Mouse (Mus musculus): ENCODE data around the gene Pacsin2. TPM values are rescaled to one million over a fixed set of nuclear protein-coding genes. Genes with fewer than 3 reads are reported as not detected.

Pacsin2 gene
- polyA plus RNA-seq, 1 experiment from 2014 or later, result 76.4 TPM

- 0 out of 2 replicates have a peak overlapping the region, but pooled peaks have one; percentile 9 for H3K27ac ChIP-seq (ENCODE audit: low read length)
These were observed 8.8 kb downstream of the Pacsin2 start for GRCm38 (mm10) chr15:83455637-83456036.

GRCm38 (mm10) chr15:83455034-83455433 is 9.4 kb downstream of the Pacsin2 start:
- H3K36me3 ChIP-seq (ENCODE audit: control insufficient read depth, insufficient read depth, low read length), result no peaks in the 10 kb centered on the region
- ATAC-seq, result peak; percentile 17; the same call in 1 of the 2 replicates
- H3K4me2 ChIP-seq (ENCODE audit: low read depth, low read length), result no peak overlapping the region
- peak overlapping the region; percentile 65; the same call in 1 of the 2 replicates for H3K27ac ChIP-seq (ENCODE audit: low read length)
- H3K4me1 ChIP-seq (ENCODE audit: control insufficient read depth, insufficient read depth, low read length), result peaks cover 42% of the 10 kb centered on the region
- no peak overlapping the region for H3K9ac ChIP-seq (ENCODE audit: low read depth, low read length)
- WGBS, result 58% methylated on average over 3 of the region's 3 CpGs
- no peaks in the 10 kb centered on the region for H3K27me3 ChIP-seq (replicated peaks; ENCODE audit: control insufficient read depth, insufficient read depth, low read length)
- no peak overlapping the region for H3K4me3 ChIP-seq (ENCODE audit: low read length)
- H3K9me3 ChIP-seq (ENCODE audit: control insufficient read depth, low read length), result no peaks in the 10 kb centered on the region

More at GRCm38 (mm10) chr15:83455637-83456036, 8.8 kb downstream of the Pacsin2 start:
- no peaks in the 10 kb centered on the region for H3K36me3 ChIP-seq (ENCODE audit: control insufficient read depth, insufficient read depth, low read length)
- H3K9me3 ChIP-seq (ENCODE audit: control insufficient read depth, low read length), result no peaks in the 10 kb centered on the region
- H3K9ac ChIP-seq (ENCODE audit: low read depth, low read length), result no peak overlapping the region
- no peaks in the 10 kb centered on the region for H3K27me3 ChIP-seq (replicated peaks; ENCODE audit: control insufficient read depth, insufficient read depth, low read length)
- WGBS, result 90% methylated on average over 5 of the region's 5 CpGs
- no peak for ATAC-seq
- no peak overlapping the region for H3K4me3 ChIP-seq (ENCODE audit: low read length)
- no peak overlapping the region for H3K4me2 ChIP-seq (ENCODE audit: low read depth, low read length)
- H3K4me1 ChIP-seq (ENCODE audit: control insufficient read depth, insufficient read depth, low read length), result peaks cover 40% of the 10 kb centered on the region

- Histone ChIP-seq H3K36me3 (ENCODE audit: control insufficient read depth, insufficient read depth, low read length) (no peaks in the 10 kb centered on the region), H3K4me2 (ENCODE audit: low read depth, low read length) (no peak overlapping the region), H3K27ac (ENCODE audit: low read length) (no peak overlapping the region), H3K9ac (ENCODE audit: low read depth, low read length) (no peak overlapping the region), H3K27me3 (replicated peaks; ENCODE audit: control insufficient read depth, insufficient read depth, low read length) (no peaks in the 10 kb centered on the region), H3K4me1 (ENCODE audit: control insufficient read depth, insufficient read depth, low read length) (peaks cover 45% of the 10 kb centered on the region), H3K4me3 (ENCODE audit: low read length) (no peak overlapping the region), H3K9me3 (ENCODE audit: control insufficient read depth, low read length) (no peaks in the 10 kb centered on the region)
- no peak for ATAC-seq
- 83% methylated on average over 7 of the region's 7 CpGs for WGBS
These were observed 10.0 kb downstream of the Pacsin2 start for GRCm38 (mm10) chr15:83454419-83454818.

DNA sequence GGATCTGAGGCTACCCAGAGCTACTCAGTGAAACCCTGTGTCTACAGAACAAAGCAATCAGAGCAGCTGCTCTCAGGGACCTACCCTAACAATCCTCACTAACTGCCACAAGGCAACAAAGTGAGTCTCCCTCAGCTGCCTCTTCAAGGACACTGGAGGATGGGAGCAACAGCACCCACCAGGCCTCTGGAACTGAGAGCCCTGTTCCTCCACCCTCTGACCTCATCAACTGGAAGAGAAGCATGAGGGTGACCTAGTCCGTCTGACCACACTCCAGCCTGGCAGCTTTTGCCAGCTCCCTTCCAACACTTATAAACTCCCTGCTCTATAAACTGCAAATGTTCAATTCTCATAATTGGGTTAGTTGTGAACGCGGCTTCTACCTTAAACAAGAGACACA is 10.5 kb downstream of the Pacsin2 start:
- no peak for ATAC-seq
- no peak overlapping the region for H3K4me3 ChIP-seq (ENCODE audit: low read length)
- H3K36me3 ChIP-seq (ENCODE audit: control insufficient read depth, insufficient read depth, low read length), result no peaks in the 10 kb centered on the region
- WGBS, result 78% methylated on average over 3 of the region's 3 CpGs
- no peak overlapping the region for H3K4me2 ChIP-seq (ENCODE audit: low read depth, low read length)
- no peaks in the 10 kb centered on the region for H3K9me3 ChIP-seq (ENCODE audit: control insufficient read depth, low read length)
- peaks cover 46% of the 10 kb centered on the region for H3K4me1 ChIP-seq (ENCODE audit: control insufficient read depth, insufficient read depth, low read length)
- no peak overlapping the region for H3K27ac ChIP-seq (ENCODE audit: low read length)
- no peaks in the 10 kb centered on the region for H3K27me3 ChIP-seq (replicated peaks; ENCODE audit: control insufficient read depth, insufficient read depth, low read length)
- H3K9ac ChIP-seq (ENCODE audit: low read depth, low read length), result no peak overlapping the region

- ATAC-seq, result peak; percentile 31; the same call in 1 of the 2 replicates
- 65% methylated on average over 7 of the region's 7 CpGs for WGBS
- H3K4me1 ChIP-seq (ENCODE audit: control insufficient read depth, insufficient read depth, low read length), result peaks cover 59% of the 10 kb centered on the region
These were observed 12.1 kb downstream of the Pacsin2 start for GRCm38 (mm10) chr15:83452219-83452760.

GRCm38 (mm10) chr15:83451621-83452210 is 12.7 kb downstream of the Pacsin2 start:
- H3K4me3 ChIP-seq (ENCODE audit: low read length), result no peak overlapping the region
- 48% methylated on average over 7 of the region's 7 CpGs for WGBS
- H3K36me3 ChIP-seq (ENCODE audit: control insufficient read depth, insufficient read depth, low read length), result no peaks in the 10 kb centered on the region
- no peaks in the 10 kb centered on the region for H3K27me3 ChIP-seq (replicated peaks; ENCODE audit: control insufficient read depth, insufficient read depth, low read length)
- peak; percentile 64 for ATAC-seq
- H3K27ac ChIP-seq (ENCODE audit: low read length), result peak overlapping the region; percentile 86
- peak overlapping the region; percentile 40 for H3K4me2 ChIP-seq (ENCODE audit: low read depth, low read length)
- no peaks in the 10 kb centered on the region for H3K9me3 ChIP-seq (ENCODE audit: control insufficient read depth, low read length)
- H3K4me1 ChIP-seq (ENCODE audit: control insufficient read depth, insufficient read depth, low read length), result peaks cover 63% of the 10 kb centered on the region
- H3K9ac ChIP-seq (ENCODE audit: low read depth, low read length), result no peak overlapping the region

More at GRCm38 (mm10) chr15:83452219-83452760, 12.1 kb downstream of the Pacsin2 start:
- Histone ChIP-seq H3K4me3 (ENCODE audit: low read length) (no peak overlapping the region), H3K27me3 (replicated peaks; ENCODE audit: control insufficient read depth, insufficient read depth, low read length) (no peaks in the 10 kb centered on the region), H3K9ac (ENCODE audit: low read depth, low read length) (no peak overlapping the region), H3K4me2 (ENCODE audit: low read depth, low read length) (peak overlapping the region; percentile 40), H3K36me3 (ENCODE audit: control insufficient read depth, insufficient read depth, low read length) (no peaks in the 10 kb centered on the region), H3K9me3 (ENCODE audit: control insufficient read depth, low read length) (no peaks in the 10 kb centered on the region), H3K27ac (ENCODE audit: low read length) (peak overlapping the region; percentile 86)

DNA sequence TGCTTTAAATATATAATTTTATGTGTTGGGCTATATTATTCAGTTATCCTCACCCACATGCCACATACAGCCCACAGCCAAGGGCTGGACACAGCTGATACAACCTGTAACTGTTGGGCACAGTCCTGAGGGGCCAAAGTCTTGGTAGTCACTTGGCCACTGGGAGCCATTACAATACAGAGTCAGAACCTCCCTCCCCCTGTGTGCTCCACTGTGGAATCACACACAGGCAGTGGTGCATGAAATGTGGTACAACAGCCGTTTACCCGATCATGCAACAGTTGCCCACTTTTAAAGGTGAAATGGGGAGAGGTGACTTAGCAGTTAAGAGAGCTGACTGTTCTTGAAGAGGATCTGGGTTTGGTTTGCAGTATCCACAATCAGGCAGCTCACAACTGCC is 14.4 kb downstream of the Pacsin2 start:
- no peak overlapping the region for H3K4me2 ChIP-seq (ENCODE audit: low read depth, low read length)
- H3K9me3 ChIP-seq (ENCODE audit: control insufficient read depth, low read length), result no peaks in the 10 kb centered on the region
- peaks cover 73% of the 10 kb centered on the region for H3K4me1 ChIP-seq (ENCODE audit: control insufficient read depth, insufficient read depth, low read length)
- ATAC-seq, result no peak
- WGBS, result 93% methylated on average over 2 of the region's 2 CpGs
- H3K4me3 ChIP-seq (ENCODE audit: low read length), result no peak overlapping the region
- no peak overlapping the region for H3K27ac ChIP-seq (ENCODE audit: low read length)
- H3K36me3 ChIP-seq (ENCODE audit: control insufficient read depth, insufficient read depth, low read length), result no peaks in the 10 kb centered on the region
- H3K9ac ChIP-seq (ENCODE audit: low read depth, low read length), result no peak overlapping the region
- H3K27me3 ChIP-seq (replicated peaks; ENCODE audit: control insufficient read depth, insufficient read depth, low read length), result no peaks in the 10 kb centered on the region

GRCm38 (mm10) chr15:83448646-83449045 is 15.8 kb downstream of the Pacsin2 start:
- no peaks in the 10 kb centered on the region for H3K27me3 ChIP-seq (replicated peaks; ENCODE audit: control insufficient read depth, insufficient read depth, low read length)
- H3K27ac ChIP-seq (ENCODE audit: low read length), result no peak overlapping the region
- peaks cover 80% of the 10 kb centered on the region for H3K4me1 ChIP-seq (ENCODE audit: control insufficient read depth, insufficient read depth, low read length)
- no peak overlapping the region for H3K4me3 ChIP-seq (ENCODE audit: low read length)
- no peak overlapping the region for H3K4me2 ChIP-seq (ENCODE audit: low read depth, low read length)
- H3K9ac ChIP-seq (ENCODE audit: low read depth, low read length), result no peak overlapping the region
- no peaks in the 10 kb centered on the region for H3K9me3 ChIP-seq (ENCODE audit: control insufficient read depth, low read length)
- no peak for ATAC-seq
- 58% methylated on average over 5 of the region's 5 CpGs for WGBS
- H3K36me3 ChIP-seq (ENCODE audit: control insufficient read depth, insufficient read depth, low read length), result no peaks in the 10 kb centered on the region

GRCm38 (mm10) chr15:83447791-83448544 is 16.4 kb downstream of the Pacsin2 start:
- no peak overlapping the region for H3K4me3 ChIP-seq (ENCODE audit: low read length)
- H3K4me1 ChIP-seq (ENCODE audit: control insufficient read depth, insufficient read depth, low read length), result peaks cover 78% of the 10 kb centered on the region
- H3K27ac ChIP-seq (ENCODE audit: low read length), result peak overlapping the region; percentile 53
- no peaks in the 10 kb centered on the region for H3K36me3 ChIP-seq (ENCODE audit: control insufficient read depth, insufficient read depth, low read length)
- WGBS, result 31% methylated on average over 10 of the region's 10 CpGs
- H3K9ac ChIP-seq (ENCODE audit: low read depth, low read length), result no peak overlapping the region
- H3K4me2 ChIP-seq (ENCODE audit: low read depth, low read length), result no peak overlapping the region
- no peaks in the 10 kb centered on the region for H3K27me3 ChIP-seq (replicated peaks; ENCODE audit: control insufficient read depth, insufficient read depth, low read length)
- no peaks in the 10 kb centered on the region for H3K9me3 ChIP-seq (ENCODE audit: control insufficient read depth, low read length)
- ATAC-seq, result no peak

Measured in intestine, embryonic 16.5 days (tissue).